Mouse (Mus musculus): ENCODE measurements around the gene Trcg1. TPM values are rescaled to one million over a fixed set of nuclear protein-coding genes. Genes with fewer than 3 reads are reported as not detected.

Trcg1 gene
- polyA plus RNA-seq, 1 experiment from 2014 or later = not detected

GRCm38 (mm10) chr9:57241111-57241510 lies 4.8 kb downstream of the Trcg1 start:
- H3K4me1 ChIP-seq (replicated peaks; ENCODE audit: control insufficient read depth, insufficient read depth, low read length) = 0 out of 2 replicates have a peak, but pooled peaks cover 2% of the 10 kb centered on the region
- WGBS = 90% methylated on average over 5 of the region's 5 CpGs
- no peaks in the 10 kb centered on the region for H3K27me3 ChIP-seq (ENCODE audit: control insufficient read depth, insufficient read depth, low read length)
- ATAC-seq (replicated peaks; ENCODE audit: low FRiP score) (no peak), DNase-seq (ENCODE audit: low spot score) (no peak)
- H3K36me3 ChIP-seq (ENCODE audit: control insufficient read depth, insufficient read depth, low read length) = no peaks in the 10 kb centered on the region
- no peak overlapping the region for H3K27ac ChIP-seq (ENCODE audit: low read depth, low read length)
- no peak overlapping the region for H3K4me3 ChIP-seq (ENCODE audit: low read depth, low read length)
- no peaks in the 10 kb centered on the region for H3K9me3 ChIP-seq (ENCODE audit: control insufficient read depth, low read length)
- no peak overlapping the region for H3K4me2 ChIP-seq (ENCODE audit: low read depth, low read length, severe bottlenecking)
- H3K9ac ChIP-seq (ENCODE audit: low read length) = no peak overlapping the region

DNA sequence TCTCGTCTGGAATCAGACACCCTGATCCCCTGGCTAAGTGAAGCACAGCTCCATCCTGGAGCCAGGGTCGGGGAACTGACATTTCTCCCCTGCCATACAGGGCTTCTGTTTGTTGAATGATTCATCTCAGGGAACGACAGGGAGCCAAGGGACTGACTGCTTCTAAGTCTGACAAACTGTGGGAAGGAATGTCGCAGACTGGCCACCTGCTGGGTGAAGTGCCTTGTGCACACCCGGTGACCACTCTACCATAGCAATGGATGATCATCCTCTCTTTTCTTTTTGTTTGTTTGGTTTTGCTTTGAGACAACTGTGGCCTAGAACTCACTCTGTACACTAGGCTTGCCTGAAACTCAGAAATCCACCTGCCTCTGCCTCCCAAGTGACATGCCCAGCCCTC lies 6.6 kb downstream of the Trcg1 start:
- Histone ChIP-seq H3K4me1 (replicated peaks; ENCODE audit: control insufficient read depth, insufficient read depth, low read length) (0 out of 2 replicates have a peak, but pooled peaks cover 2% of the 10 kb centered on the region), H3K4me2 (ENCODE audit: low read depth, low read length, severe bottlenecking) (no peak overlapping the region), H3K4me3 (ENCODE audit: low read depth, low read length) (no peak overlapping the region), H3K9ac (ENCODE audit: low read length) (no peak overlapping the region), H3K9me3 (ENCODE audit: control insufficient read depth, low read length) (no peaks in the 10 kb centered on the region), H3K27me3 (ENCODE audit: control insufficient read depth, insufficient read depth, low read length) (no peaks in the 10 kb centered on the region), H3K27ac (ENCODE audit: low read depth, low read length) (no peak overlapping the region), H3K36me3 (ENCODE audit: control insufficient read depth, insufficient read depth, low read length) (no peaks in the 10 kb centered on the region)
- 50% methylated on average over 5 of the region's 5 CpGs for WGBS
- ATAC-seq (replicated peaks; ENCODE audit: low FRiP score) (no peak), DNase-seq (ENCODE audit: low spot score) (no peak)

GRCm38 (mm10) chr9:57244106-57244685 lies 7.8 kb downstream of the Trcg1 start:
- no peak for DNase-seq (ENCODE audit: low spot score)

DNA sequence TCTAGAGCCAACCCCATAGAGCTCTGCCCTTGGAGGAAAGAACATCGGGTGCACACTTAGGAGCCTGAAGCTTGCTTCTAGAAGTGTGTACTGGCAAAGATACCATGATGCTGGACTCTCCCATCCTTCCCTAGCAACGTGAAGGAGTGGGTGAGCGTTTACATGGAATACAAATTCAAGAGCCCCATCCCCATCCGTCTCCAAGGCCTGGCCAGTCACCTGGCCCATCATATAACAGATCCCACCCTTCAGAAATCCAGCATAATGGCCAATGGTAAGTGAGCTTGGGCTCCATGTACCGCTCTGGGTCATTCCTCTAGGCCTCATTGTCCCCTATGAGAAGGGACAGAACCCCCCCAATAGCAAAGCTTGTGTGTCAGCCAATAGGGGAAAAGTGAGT lies 10.1 kb downstream of the Trcg1 start:
- Histone ChIP-seq H3K9ac (ENCODE audit: low read length) (no peak overlapping the region), H3K4me3 (ENCODE audit: low read depth, low read length) (no peak overlapping the region), H3K4me1 (replicated peaks; ENCODE audit: control insufficient read depth, insufficient read depth, low read length) (0 out of 2 replicates have a peak, but pooled peaks cover 2% of the 10 kb centered on the region), H3K4me2 (ENCODE audit: low read depth, low read length, severe bottlenecking) (no peak overlapping the region), H3K27me3 (ENCODE audit: control insufficient read depth, insufficient read depth, low read length) (no peaks in the 10 kb centered on the region), H3K9me3 (ENCODE audit: control insufficient read depth, low read length) (no peaks in the 10 kb centered on the region), H3K27ac (ENCODE audit: low read depth, low read length) (no peak overlapping the region), H3K36me3 (ENCODE audit: control insufficient read depth, insufficient read depth, low read length) (no peaks in the 10 kb centered on the region)
- WGBS = 94% methylated on average over 5 of the region's 5 CpGs
- ATAC-seq (replicated peaks; ENCODE audit: low FRiP score) (no peak), DNase-seq (ENCODE audit: low spot score) (no peak)

More at GRCm38 (mm10) chr9:57244106-57244685, 7.8 kb downstream of the Trcg1 start:
- no peak overlapping the region for H3K9ac ChIP-seq (ENCODE audit: low read length)
- H3K27ac ChIP-seq (ENCODE audit: low read depth, low read length) = no peak overlapping the region
- no peak for ATAC-seq (replicated peaks; ENCODE audit: low FRiP score)
- no peaks in the 10 kb centered on the region for H3K27me3 ChIP-seq (ENCODE audit: control insufficient read depth, insufficient read depth, low read length)
- H3K36me3 ChIP-seq (ENCODE audit: control insufficient read depth, insufficient read depth, low read length) = no peaks in the 10 kb centered on the region
- no peaks in the 10 kb centered on the region for H3K9me3 ChIP-seq (ENCODE audit: control insufficient read depth, low read length)
- 0 out of 2 replicates have a peak, but pooled peaks cover 2% of the 10 kb centered on the region for H3K4me1 ChIP-seq (replicated peaks; ENCODE audit: control insufficient read depth, insufficient read depth, low read length)
- H3K4me2 ChIP-seq (ENCODE audit: low read depth, low read length, severe bottlenecking) = no peak overlapping the region
- 35% methylated on average over 7 of the region's 7 CpGs for WGBS
- no peak overlapping the region for H3K4me3 ChIP-seq (ENCODE audit: low read depth, low read length)

DNA sequence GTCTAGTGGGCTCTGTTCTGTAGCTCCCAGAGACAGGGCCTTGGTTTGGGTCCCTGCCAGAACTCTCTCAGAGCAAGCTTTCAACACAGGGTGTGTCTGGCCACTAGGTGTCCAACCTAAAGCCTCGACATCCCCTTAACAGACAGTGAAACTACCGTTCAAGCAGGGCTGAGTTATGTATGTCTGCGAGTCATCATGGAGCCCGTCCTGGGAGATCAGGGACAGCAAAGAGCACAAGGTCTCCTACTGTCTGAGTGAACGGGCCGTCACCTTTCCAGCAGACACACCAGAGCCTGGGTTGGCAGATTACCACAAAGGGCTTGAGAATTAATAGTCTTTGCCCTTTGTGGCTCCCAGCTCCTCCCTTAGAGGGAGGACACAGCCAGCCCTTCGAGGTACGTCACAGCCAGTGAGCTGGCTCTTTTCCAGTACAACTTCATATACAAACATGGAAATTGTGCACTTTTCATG lies 10.9 kb downstream of the Trcg1 start:
- 0 out of 2 replicates have a peak, but pooled peaks cover 2% of the 10 kb centered on the region for H3K4me1 ChIP-seq (replicated peaks; ENCODE audit: control insufficient read depth, insufficient read depth, low read length)
- WGBS = 73% methylated on average over 8 of the region's 8 CpGs

DNA sequence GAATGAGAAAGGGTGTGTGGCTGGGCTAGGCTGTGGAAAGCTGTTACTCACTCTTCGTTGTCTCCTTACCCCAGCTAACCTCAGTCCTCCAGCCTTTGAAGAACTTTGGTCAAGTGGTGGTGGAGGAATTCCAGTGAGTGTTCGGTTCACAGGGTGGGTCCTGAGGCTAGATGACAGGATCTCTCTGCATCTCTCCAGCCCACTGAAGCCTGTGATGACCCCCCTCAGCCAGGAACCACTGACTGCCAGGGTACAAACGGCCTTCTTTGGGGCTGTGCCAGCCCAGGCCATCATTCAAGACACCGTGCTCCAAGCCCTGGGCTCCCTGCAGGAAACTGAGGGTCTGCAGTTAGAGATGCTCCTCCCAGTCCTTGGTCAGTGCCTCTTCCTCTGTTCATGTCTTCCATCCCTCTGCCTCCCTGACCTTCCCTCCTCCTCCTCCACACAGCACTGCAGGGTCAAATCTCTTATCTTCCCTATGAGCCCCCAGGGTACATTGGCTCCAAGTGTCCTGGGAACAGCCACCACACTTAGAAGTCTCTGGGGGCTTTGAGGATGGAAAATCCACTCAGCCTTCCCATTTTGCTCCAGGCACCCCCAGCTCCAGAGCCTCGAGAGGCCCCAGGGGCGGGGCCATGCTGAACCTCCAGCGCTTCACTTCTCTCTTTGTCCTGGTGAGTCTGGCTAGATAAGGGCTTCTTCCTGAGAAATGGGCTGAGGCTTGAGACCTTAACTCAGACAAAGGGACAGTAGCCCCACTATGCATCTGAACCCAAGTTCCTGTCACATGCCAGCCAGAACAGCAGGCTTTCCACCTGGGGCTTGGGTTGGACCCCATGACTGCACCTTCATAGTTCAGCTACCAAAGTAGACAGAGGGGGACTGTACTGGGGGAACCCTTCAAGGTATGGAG lies 11.9 kb downstream of the Trcg1 start:
- Histone ChIP-seq H3K27ac (ENCODE audit: low read depth, low read length) (no peak overlapping the region), H3K27me3 (ENCODE audit: control insufficient read depth, insufficient read depth, low read length) (no peaks in the 10 kb centered on the region), H3K36me3 (ENCODE audit: control insufficient read depth, insufficient read depth, low read length) (no peaks in the 10 kb centered on the region; the same call in 1 of the 2 replicates), H3K4me3 (ENCODE audit: low read depth, low read length) (no peak overlapping the region), H3K4me2 (ENCODE audit: low read depth, low read length, severe bottlenecking) (no peak overlapping the region), H3K9ac (ENCODE audit: low read length) (no peak overlapping the region), H3K4me1 (replicated peaks; ENCODE audit: control insufficient read depth, insufficient read depth, low read length) (0 out of 2 replicates have a peak, but pooled peaks cover 2% of the 10 kb centered on the region), H3K9me3 (ENCODE audit: control insufficient read depth, low read length) (no peaks in the 10 kb centered on the region)
- ATAC-seq (replicated peaks; ENCODE audit: low FRiP score) (no peak), DNase-seq (ENCODE audit: low spot score) (no peak)
- 74% methylated on average over 7 of the region's 7 CpGs for WGBS

More for the DNA sequence above, 10.9 kb downstream of the Trcg1 start:
- H3K9me3 ChIP-seq (ENCODE audit: control insufficient read depth, low read length) = no peaks in the 10 kb centered on the region
- no peak overlapping the region for H3K27ac ChIP-seq (ENCODE audit: low read depth, low read length)
- H3K9ac ChIP-seq (ENCODE audit: low read length) = no peak overlapping the region
- H3K27me3 ChIP-seq (ENCODE audit: control insufficient read depth, insufficient read depth, low read length) = no peaks in the 10 kb centered on the region
- ATAC-seq (replicated peaks; ENCODE audit: low FRiP score) = no peak
- H3K36me3 ChIP-seq (ENCODE audit: control insufficient read depth, insufficient read depth, low read length) = no peaks in the 10 kb centered on the region
- H3K4me2 ChIP-seq (ENCODE audit: low read depth, low read length, severe bottlenecking) = no peak overlapping the region
- DNase-seq (ENCODE audit: low spot score) = no peak
- H3K4me3 ChIP-seq (ENCODE audit: low read depth, low read length) = no peak overlapping the region

- 95% methylated on average over 4 of the region's 4 CpGs for WGBS
Measured at GRCm38 (mm10) chr9:57250026-57250425, 13.7 kb downstream of the Trcg1 start.

DNA sequence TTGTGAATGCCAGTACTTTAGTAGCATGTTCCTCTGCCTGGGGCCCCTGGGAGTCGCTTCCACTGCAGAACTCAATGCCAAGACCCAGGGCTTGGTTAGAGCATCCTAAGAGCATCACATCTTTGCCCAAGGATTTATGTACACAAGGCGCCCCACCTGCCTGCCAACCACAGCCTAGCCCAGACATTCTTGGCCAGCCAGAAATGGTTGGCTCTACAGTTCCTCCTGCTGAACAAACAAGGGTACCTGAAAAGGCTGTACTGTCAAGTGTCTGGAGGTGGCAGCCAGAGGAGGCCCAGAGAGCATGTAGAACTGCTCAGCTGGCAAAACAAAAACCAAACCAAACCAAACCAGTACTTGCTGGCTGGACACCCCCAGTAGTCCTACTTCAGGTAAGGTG lies 14.8 kb downstream of the Trcg1 start:
- Histone ChIP-seq H3K36me3 (ENCODE audit: control insufficient read depth, insufficient read depth, low read length) (no peaks in the 10 kb centered on the region; the same call in 1 of the 2 replicates), H3K27ac (ENCODE audit: low read depth, low read length) (no peak overlapping the region), H3K9ac (ENCODE audit: low read length) (no peak overlapping the region), H3K27me3 (ENCODE audit: control insufficient read depth, insufficient read depth, low read length) (no peaks in the 10 kb centered on the region), H3K9me3 (ENCODE audit: control insufficient read depth, low read length) (no peaks in the 10 kb centered on the region), H3K4me2 (ENCODE audit: low read depth, low read length, severe bottlenecking) (no peak overlapping the region), H3K4me3 (ENCODE audit: low read depth, low read length) (no peak overlapping the region), H3K4me1 (replicated peaks; ENCODE audit: control insufficient read depth, insufficient read depth, low read length) (no peaks in the 10 kb centered on the region)
- ATAC-seq (replicated peaks; ENCODE audit: low FRiP score) (no peak), DNase-seq (ENCODE audit: low spot score) (no peak)
- WGBS = 92% methylated on average over 2 of the region's 2 CpGs

More at GRCm38 (mm10) chr9:57250026-57250425, 13.7 kb downstream of the Trcg1 start:
- Histone ChIP-seq H3K4me2 (ENCODE audit: low read depth, low read length, severe bottlenecking) (no peak overlapping the region), H3K9ac (ENCODE audit: low read length) (no peak overlapping the region), H3K4me1 (replicated peaks; ENCODE audit: control insufficient read depth, insufficient read depth, low read length) (no peaks in the 10 kb centered on the region), H3K9me3 (ENCODE audit: control insufficient read depth, low read length) (no peaks in the 10 kb centered on the region), H3K36me3 (ENCODE audit: control insufficient read depth, insufficient read depth, low read length) (no peaks in the 10 kb centered on the region; the same call in 1 of the 2 replicates), H3K27me3 (ENCODE audit: control insufficient read depth, insufficient read depth, low read length) (no peaks in the 10 kb centered on the region), H3K27ac (ENCODE audit: low read depth, low read length) (no peak overlapping the region), H3K4me3 (ENCODE audit: low read depth, low read length) (no peak overlapping the region)
- no peak for ATAC-seq (replicated peaks; ENCODE audit: low FRiP score)
- DNase-seq (ENCODE audit: low spot score) = no peak
